21 mouse cellular contexts compared by ENCODE assay signal in genomic region chr8:57489896-57490295, GRCm38 (mm10). TPM values are rescaled to one million over a fixed set of nuclear protein-coding genes. Genes with fewer than 3 reads are reported as not detected.
DNase-seq lines count a peak whose midpoint lies in the region; ATAC-seq lines count a peak whose summit lies in the region.
"Had no signal": no experiment of that assay in that cellular context is flagged by ENCODE, and none has a peak within 500 bp of the region (broad histone marks: within the 10 kb centered on the region; RNA-seq: fewer than 3 reads in every experiment).

No protein-coding gene starts in this region.

- H3K4me3 ChIP-seq in liver, embryonic 13.5 days (replicated peaks): no peak overlapping the region
- H3K4me3 ChIP-seq in liver, embryonic 12.5 days: no peak overlapping the region
- H3K4me3 ChIP-seq: heart, embryonic 10.5 days; hindbrain, embryonic 12.5 days; midbrain, embryonic 15.5 days; neural tube, embryonic 15.5 days had no signal

- ATAC-seq in liver, embryonic 13.5 days (ENCODE audit: low read depth): no peak
- no peak for ATAC-seq in liver, embryonic 12.5 days
- ATAC-seq: forebrain, embryonic 16.5 days; midbrain, embryonic 15.5 days had no signal

- no peaks in the 10 kb centered on the region for H3K36me3 ChIP-seq in liver, embryonic 13.5 days
- H3K36me3 ChIP-seq in liver, embryonic 12.5 days: no peaks in the 10 kb centered on the region
- H3K36me3 ChIP-seq: hindbrain, embryonic 12.5 days; midbrain, embryonic 15.5 days; neural tube, embryonic 15.5 days had no signal

- no peaks in the 10 kb centered on the region for H3K9me3 ChIP-seq in liver, embryonic 13.5 days (replicated peaks)
- no peaks in the 10 kb centered on the region for H3K9me3 ChIP-seq in liver, embryonic 12.5 days (replicated peaks)
- H3K9me3 ChIP-seq: G1E; heart, embryonic 10.5 days; hindbrain, embryonic 12.5 days; midbrain, embryonic 15.5 days; neural tube, embryonic 15.5 days had no signal

- H3K27ac ChIP-seq in liver, embryonic 13.5 days: 0 out of 2 replicates have a peak overlapping the region, but pooled peaks have one; percentile 32
- H3K27ac ChIP-seq in liver, embryonic 12.5 days: no peak overlapping the region; the same call in 1 of the 2 replicates
- H3K27ac ChIP-seq: hindbrain, embryonic 12.5 days; midbrain, embryonic 15.5 days; neural tube, embryonic 15.5 days had no signal

- H3K27me3 ChIP-seq in liver, embryonic 13.5 days: no peaks in the 10 kb centered on the region
- no peaks in the 10 kb centered on the region for H3K27me3 ChIP-seq in liver, embryonic 12.5 days (replicated peaks)
- H3K27me3 ChIP-seq: hindbrain, embryonic 12.5 days; midbrain, embryonic 15.5 days; neural tube, embryonic 15.5 days had no signal

- peaks cover 40% of the 10 kb centered on the region for H3K4me1 ChIP-seq in liver, embryonic 13.5 days (replicated peaks)
- peaks cover 39% of the 10 kb centered on the region for H3K4me1 ChIP-seq in liver, embryonic 12.5 days

- no peak overlapping the region for H3K9ac ChIP-seq in liver, embryonic 13.5 days
- H3K9ac ChIP-seq in liver, embryonic 12.5 days: no peak overlapping the region
- H3K9ac ChIP-seq: hindbrain, embryonic 12.5 days; midbrain, embryonic 15.5 days; neural tube, embryonic 15.5 days had no signal

- DNase-seq in liver, embryonic 13.5 days: no peak
- peak; percentile 88 for DNase-seq in WW6 (ENCODE audit: low read depth, low spot score)
- DNase-seq in kidney, postnatal 25 days: peak; percentile 29 to 61
- DNase-seq in yolk sac, embryonic 10.5 days (ENCODE audit: low spot score): peak; percentile 17
- DNase-seq in testis, postnatal 10 days (ENCODE audit: low spot score): no peak
- no peak for DNase-seq in cerebellum, postnatal 10 days
- DNase-seq: adrenal gland, adult 8-10 months; gastrocnemius, postnatal 36 days; left cerebral cortex, postnatal 4 days; liver; lung, adult 18-20 months; lung, postnatal 14 days; thymus, postnatal 14 days had no signal

- H3K4me2 ChIP-seq in liver, embryonic 13.5 days: no peak overlapping the region
- no peak overlapping the region for H3K4me2 ChIP-seq in liver, embryonic 12.5 days
- H3K4me2 ChIP-seq: hindbrain, embryonic 12.5 days; midbrain, embryonic 15.5 days; neural tube, embryonic 15.5 days had no signal

RNA-seq across cellular contexts. Expression of gene Sap30, which starts 2.2 kb away (rescaled TPM):
- 14.5 and 14.7 TPM in 2 replicates for polyA plus RNA-seq in liver, embryonic 13.5 days (2015; fragmentation: Nextera tagmentation; extraction: Ambion mirVana)
- 26.9 and 27.8 TPM in 2 replicates for polyA plus RNA-seq in liver, embryonic 12.5 days (2016; fragmentation: Nextera tagmentation; extraction: Ambion mirVana)

RNA-seq across cellular contexts. Expression of gene Hmgb2, which starts 21.8 kb away (rescaled TPM):
- 404 and 474 TPM in 2 replicates for polyA plus RNA-seq in liver, embryonic 13.5 days (2015; fragmentation: Nextera tagmentation; extraction: Ambion mirVana)
- polyA plus RNA-seq in liver, embryonic 12.5 days (2016; fragmentation: Nextera tagmentation; extraction: Ambion mirVana): 380 and 430 TPM in 2 replicates

RNA-seq across cellular contexts. Expression of gene Scrg1, which starts 34.2 kb away (rescaled TPM):
- 0.15 TPM in 1 of 2 replicates, not detected in the other for polyA plus RNA-seq in liver, embryonic 13.5 days (2015; fragmentation: Nextera tagmentation; extraction: Ambion mirVana)
- 0.18 TPM in 1 of 2 replicates, not detected in the other for polyA plus RNA-seq in liver, embryonic 12.5 days (2016; fragmentation: Nextera tagmentation; extraction: Ambion mirVana)
- polyA plus RNA-seq: C2C12, G1E had no signal

Comparison
In these comparisons a context has a peak if more than half of its experiments do, and no peak if none do; other contexts are left out.
1. DNase-seq: peak in WW6 (single experiment), kidney, postnatal 25 days (2 of 2) and yolk sac, embryonic 10.5 days (single experiment); none in liver, embryonic 13.5 days (single experiment), testis, postnatal 10 days (single experiment) and cerebellum, postnatal 10 days (0 of 2).